Mouse (Mus musculus): ENCODE measurements around the gene Fmnl2.
A peak's percentile ranks its signal among the peaks of the same experiment; 100 is the strongest.

The Fmnl2 gene

DNA sequence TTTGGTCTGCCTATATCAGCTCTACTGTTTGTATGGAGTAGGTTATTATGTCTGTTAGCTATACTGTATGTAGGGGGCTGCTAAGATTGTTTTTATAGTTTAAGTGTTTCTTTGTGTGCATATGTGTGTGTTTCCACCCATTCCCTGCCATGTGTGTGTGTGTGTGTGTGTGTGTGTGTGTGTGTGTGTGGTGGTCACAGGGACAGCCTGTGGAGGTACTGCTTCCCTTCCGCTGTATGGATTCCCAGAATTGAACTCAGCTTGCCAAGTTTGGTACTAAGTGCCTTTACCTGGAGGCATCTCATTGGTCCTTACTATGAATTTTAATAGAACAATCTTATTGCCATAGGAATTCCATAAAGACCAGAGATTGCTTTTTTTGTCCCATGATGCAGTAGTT lies 126.9 kb downstream of the Fmnl2 start:
- no peak for DNase-seq (ENCODE audit: low read depth, low spot score)

GRCm38 (mm10) chr2:52985167-52985566 lies 127.5 kb downstream of the Fmnl2 start:
- no peak for DNase-seq (ENCODE audit: low read depth, low spot score)

GRCm38 (mm10) chr2:52986354-52986753 lies 128.7 kb downstream of the Fmnl2 start:
- no peak for DNase-seq (ENCODE audit: low read depth, low spot score)

DNA sequence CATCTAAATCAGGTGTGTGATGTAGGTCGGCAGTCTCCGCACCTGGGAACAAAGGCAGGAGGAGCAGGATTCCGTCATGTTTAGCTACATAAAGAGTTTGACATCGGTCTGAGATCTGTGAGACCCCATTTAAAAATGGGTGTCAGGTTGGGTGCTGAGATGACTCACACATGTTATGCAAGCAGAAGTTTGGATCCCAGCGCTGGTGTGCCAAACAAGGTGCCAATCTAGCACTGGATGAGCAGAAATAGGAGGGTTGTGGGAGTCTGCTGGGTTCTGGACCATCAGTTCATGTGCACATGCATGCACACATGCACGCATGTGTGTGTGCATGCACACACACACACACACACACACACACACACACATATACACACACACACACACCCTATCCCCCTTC lies 129.4 kb downstream of the Fmnl2 start:
- DNase-seq (ENCODE audit: low read depth, low spot score): no peak

DNA sequence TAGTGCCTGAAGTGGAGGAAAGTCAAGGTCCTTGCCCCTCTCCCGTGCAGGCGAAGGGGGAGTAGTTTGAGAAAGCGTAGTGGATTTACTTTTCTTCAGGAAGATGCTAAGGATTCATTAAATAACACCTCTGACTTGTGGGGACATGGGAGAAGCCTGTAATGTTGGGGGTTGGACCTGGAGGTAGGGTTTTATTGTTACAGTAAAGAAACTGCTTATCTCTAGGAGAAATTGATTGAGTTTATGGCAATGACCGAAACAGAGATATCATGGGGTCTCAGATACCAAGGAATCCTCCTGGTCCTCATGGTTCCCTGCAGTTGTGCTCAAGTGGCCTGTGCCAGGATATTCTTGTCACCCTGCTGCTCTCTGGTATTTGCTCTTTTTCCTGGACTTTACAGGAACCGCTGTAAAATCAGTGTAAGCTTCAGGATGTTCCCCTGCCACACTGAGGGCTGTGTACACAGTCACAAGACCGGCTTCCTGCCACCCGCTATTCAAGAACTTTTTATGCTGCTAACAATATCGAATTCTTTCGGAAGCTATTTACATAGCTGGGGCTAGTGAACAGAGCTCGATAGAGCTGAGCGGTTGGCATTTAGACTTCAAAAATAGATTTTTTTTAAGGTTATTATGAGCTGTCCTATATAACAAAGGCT lies 130.1 kb downstream of the Fmnl2 start:
- DNase-seq (ENCODE audit: low read depth, low spot score): no peak

GRCm38 (mm10) chr2:52989316-52989715 lies 131.7 kb downstream of the Fmnl2 start:
- DNase-seq (ENCODE audit: low read depth, low spot score): no peak

- no peak for DNase-seq (ENCODE audit: low read depth, low spot score)
Measured at GRCm38 (mm10) chr2:52990874-52991687, 133.4 kb downstream of the Fmnl2 start.

- DNase-seq (ENCODE audit: low read depth, low spot score): no peak
Measured at GRCm38 (mm10) chr2:52991688-52992194, 134.1 kb downstream of the Fmnl2 start.

DNA sequence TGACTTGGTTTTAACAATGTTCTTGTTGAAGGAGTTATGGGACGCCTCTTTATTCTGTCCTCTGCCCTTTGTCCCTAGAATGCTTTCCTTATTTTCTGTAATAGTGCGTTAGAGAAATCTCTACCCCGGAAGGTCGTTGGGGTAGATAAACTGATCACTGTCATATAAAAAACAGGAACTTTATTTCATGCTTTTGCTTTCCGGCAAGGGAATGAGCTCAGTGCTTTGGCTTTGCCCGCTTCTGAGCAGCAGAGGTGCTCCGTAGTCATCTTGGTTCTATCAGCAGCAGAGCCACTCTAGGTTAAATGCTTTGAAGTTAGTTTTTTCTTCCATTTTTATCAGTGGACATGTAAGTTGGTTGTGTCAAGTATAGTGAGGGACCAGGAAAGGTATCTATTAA lies 135.6 kb downstream of the Fmnl2 start:
- no peak for DNase-seq (ENCODE audit: low read depth, low spot score)

DNA sequence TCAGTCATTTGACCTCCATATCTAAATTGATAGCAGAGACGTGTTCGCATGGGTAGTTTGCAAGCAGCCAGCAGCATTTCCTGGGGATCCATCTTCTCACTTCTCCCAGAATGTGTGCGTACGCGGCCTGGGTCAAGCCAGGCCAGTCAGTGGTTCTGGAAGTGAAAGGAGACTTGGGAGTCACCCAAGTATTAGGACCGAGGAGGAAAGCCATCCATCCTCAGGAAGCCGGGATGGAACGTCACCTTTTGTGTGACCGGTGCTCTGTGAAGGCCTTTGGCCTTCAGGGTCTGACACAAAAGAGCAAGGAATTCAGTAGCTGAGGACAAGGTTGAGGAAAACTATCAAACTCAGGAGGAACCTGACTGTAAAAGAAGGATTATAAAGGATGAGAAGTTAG lies 136.9 kb downstream of the Fmnl2 start:
- DNase-seq (ENCODE audit: low read depth, low spot score): no peak

DNA sequence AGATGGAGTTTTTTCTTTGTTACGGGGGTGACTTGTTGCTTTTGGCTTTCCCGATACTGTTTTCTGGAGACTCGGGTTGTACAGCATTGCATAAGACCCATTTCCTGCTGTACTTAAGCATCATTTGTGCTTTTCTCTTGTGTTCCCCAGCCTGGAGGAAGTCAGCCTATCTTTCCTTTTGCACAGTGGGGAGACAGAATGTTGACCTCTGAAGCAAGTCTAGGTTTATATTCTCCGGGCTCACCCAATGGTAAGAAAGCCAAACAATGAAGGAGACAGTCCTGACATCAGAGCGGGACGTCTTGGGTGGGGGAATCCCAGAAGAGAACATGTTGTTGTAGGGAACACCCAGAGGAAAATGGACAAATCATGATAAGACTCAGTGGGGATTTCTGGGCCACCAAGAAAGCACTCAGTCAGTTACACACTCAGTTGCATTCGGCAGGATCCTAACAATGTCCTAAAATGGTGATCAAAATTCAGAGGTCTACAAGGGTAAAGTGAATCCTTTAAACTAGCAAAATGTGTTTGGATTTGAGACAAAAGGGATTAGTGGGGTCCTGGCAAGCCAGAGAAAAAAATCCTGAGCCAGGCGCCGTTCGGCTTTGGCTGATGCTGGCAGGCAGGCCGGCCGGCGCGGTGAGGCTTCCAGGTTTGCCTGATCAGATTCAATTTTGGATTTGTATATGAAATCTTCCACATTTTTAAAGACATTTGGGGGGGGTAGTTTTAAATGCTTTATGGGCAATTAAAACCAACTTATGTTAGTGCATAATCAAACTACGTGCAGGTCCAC lies 140.5 kb downstream of the Fmnl2 start:
- no peak for DNase-seq (ENCODE audit: low read depth, low spot score)

DNA sequence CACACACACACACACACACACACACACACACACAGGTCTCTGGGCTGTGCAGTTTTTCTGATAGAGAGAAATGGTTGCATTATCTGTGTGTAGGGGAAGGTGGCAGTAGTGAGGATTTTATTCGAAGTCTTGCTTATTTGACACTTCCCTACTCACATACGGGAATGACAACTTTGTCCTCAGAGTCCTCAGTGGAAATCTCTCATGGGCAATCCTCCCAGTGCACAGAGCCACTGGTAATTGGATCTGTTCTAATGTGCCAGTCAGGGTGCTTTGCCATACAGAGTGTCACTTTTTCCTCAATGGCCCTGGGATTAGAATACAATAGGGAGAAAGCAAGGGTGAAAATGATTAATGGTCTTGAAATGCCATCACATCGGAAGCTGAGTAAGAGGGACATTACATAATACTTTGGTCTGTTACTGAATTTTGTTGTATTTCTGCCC lies 141.9 kb downstream of the Fmnl2 start:
- DNase-seq (ENCODE audit: low read depth, low spot score): peak; percentile 5

- no peak for DNase-seq (ENCODE audit: low read depth, low spot score)
Measured at GRCm38 (mm10) chr2:53000446-53000845, 142.8 kb downstream of the Fmnl2 start.

DNA sequence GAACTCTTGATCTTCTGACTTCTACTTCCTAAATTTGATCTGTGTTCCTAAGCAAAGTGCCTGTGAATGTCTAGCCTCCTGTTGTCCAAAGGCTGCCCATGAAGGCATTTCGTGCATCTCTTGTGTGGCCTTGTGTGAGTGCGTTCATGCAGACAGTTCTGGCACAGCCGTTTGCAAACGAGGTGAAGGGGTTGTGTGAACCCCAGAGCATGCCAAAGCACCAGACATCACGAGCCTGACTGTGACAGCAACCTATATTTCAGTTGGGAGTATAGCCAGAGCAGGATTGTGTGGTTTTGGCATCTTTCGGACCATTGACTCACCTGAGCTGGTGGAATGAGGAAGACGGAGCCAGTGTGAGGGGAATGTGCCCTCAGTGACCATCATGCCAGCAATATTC lies 148.5 kb downstream of the Fmnl2 start:
- no peak for DNase-seq (ENCODE audit: low read depth, low spot score)

GRCm38 (mm10) chr2:53007142-53007541 lies 149.5 kb downstream of the Fmnl2 start:
- DNase-seq (ENCODE audit: low read depth, low spot score): peak; percentile 49

DNA sequence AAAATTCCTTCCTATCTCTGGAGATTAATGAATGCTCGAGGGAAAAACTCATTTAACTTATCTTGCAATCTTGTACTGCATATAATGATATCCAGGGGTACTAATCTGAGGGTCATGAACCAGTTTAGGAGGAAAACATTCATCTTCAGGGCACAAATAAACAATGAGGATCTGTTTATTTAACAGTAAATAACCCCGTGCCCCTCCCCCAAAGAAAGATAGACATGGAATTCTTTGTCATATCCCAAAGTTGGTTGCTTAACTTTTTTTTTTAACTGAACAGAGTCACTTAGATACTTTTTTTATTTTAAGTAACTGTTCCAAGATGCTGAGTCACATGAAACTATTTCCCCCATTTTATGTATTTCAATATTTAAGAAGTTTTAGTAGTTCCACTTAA lies 155.4 kb downstream of the Fmnl2 start:
- DNase-seq (ENCODE audit: low read depth, low spot score): no peak

- no peak for DNase-seq (ENCODE audit: low read depth, low spot score)
Measured at GRCm38 (mm10) chr2:53014451-53014850, 156.8 kb downstream of the Fmnl2 start.

DNA sequence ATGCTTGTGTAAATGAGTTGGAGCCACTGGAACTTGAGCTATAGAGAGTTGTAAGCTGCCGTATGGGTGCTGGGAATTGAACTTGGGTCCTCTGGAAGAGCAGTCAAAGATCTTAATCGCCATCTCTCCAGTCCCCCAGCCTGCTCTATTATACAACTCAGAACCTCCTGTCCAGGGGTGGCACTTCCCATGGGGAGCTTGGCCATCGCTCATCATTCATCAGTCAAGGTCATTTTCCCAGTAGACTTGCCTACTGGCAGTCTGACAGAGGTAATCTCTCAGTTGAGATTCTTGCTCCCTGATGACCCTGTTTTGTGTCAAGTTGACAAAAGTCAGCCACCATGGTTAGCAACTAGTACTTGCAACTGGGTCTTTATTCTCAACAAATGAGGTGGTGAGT lies 165.3 kb downstream of the Fmnl2 start:
- DNase-seq (ENCODE audit: low read depth, low spot score): no peak

DNA sequence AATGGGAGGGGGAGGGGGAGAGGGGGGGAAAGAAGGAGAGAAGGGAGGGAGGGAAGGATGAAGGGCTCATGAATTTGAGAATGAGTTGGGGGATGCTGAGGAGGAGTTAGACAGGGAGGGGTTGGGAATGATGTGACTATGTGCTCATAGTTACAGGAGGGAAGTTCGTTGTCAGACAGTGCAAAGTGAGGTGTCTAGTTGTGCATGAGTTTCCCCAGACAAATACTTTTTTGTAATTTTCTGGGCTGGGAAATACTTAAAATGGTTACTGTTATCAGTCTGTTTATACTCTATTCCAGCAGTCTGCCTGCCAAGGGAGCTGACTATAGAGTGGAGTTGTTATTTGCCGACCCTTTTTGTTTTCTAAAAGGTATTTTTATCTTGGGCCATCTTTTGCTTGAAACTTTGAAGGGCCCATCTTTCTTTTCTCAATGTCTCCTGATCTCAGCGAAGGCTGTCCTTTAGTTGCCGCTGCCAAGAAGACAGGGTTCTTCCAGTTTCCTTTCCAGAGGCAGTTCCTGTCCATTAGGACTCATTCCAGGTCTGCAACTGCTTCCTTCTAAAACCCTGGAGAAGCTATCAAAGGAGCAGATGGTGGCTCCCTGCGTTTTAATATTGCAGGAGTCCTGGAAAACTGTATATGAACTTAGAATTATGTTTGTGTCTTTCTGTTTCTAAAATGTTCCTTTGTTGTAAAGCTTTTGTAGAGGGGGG lies 168.6 kb downstream of the Fmnl2 start:
- no peak for DNase-seq (ENCODE audit: low read depth, low spot score)

DNA sequence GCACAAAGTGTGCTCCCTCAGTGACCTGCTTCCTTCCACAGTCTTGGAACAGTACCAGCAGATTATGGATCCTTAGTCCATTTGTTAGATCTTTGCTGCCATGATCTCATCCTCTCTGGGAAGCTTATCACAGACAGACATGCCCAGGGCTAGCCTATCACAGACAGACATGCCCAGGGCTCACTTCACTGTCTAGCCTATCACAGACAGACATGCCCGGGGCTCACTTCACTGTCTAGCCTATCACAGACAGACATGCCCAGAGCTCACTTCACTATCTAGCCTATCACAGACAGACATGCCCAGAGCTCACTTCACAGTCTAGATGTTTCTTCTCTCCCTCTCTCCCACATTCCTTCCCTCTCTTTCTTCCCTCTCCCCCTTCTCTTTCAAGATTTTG lies 171.2 kb downstream of the Fmnl2 start:
- no peak for DNase-seq (ENCODE audit: low read depth, low spot score)

- DNase-seq (ENCODE audit: low read depth, low spot score): no peak
Measured at GRCm38 (mm10) chr2:53029716-53030431, 172.2 kb downstream of the Fmnl2 start.

Data from A20 (cell line).